Comparison of ENCODE assay signal across 22 mouse cellular contexts in genomic region chr10:102127340-102127739, GRCm38 (mm10).
"Had no signal": no experiment of that assay in that cellular context is flagged by ENCODE, and none has a peak within 500 bp of the region (broad histone marks: within the 10 kb centered on the region; RNA-seq: fewer than 3 reads in every experiment).

No protein-coding gene starts in this region.

- H3K36me3 ChIP-seq: liver, embryonic 15.5 days; lung, embryonic 15.5 days; midbrain, embryonic 10.5 days; midbrain, embryonic 12.5 days; neural tube, embryonic 13.5 days; neural tube, embryonic 15.5 days; stomach, embryonic 15.5 days had no signal

- ATAC-seq: liver, postnatal 0 days; lung, postnatal 0 days; midbrain, embryonic 16.5 days had no signal

- H3K4me1 ChIP-seq: liver, embryonic 15.5 days; lung, embryonic 15.5 days; midbrain, embryonic 10.5 days; midbrain, embryonic 12.5 days; neural tube, embryonic 13.5 days; neural tube, embryonic 15.5 days; stomach, embryonic 15.5 days had no signal

- H3K27ac ChIP-seq: liver, embryonic 15.5 days; lung, embryonic 15.5 days; macrophage; midbrain, embryonic 10.5 days; midbrain, embryonic 12.5 days; neural tube, embryonic 13.5 days; neural tube, embryonic 15.5 days; stomach, embryonic 15.5 days; stomach, postnatal 0 days had no signal

- H3K27me3 ChIP-seq: liver, embryonic 15.5 days; lung, embryonic 15.5 days; midbrain, embryonic 12.5 days; neural tube, embryonic 13.5 days; neural tube, embryonic 15.5 days; stomach, embryonic 15.5 days had no signal

- H3K4me3 ChIP-seq: liver, embryonic 15.5 days; lung, embryonic 15.5 days; midbrain, embryonic 10.5 days; midbrain, embryonic 12.5 days; myocyte; neural tube, embryonic 13.5 days; neural tube, embryonic 15.5 days; stomach, embryonic 15.5 days had no signal

- DNase-seq: liver, postnatal 0 days; lung, adult 2 months; lung, postnatal 14 days; lung, postnatal 36 days; midbrain, embryonic 14.5 days; right cerebral cortex, adult 18-20 months; right cerebral cortex, postnatal 25 days; thymus, adult 18-20 months; thymus, postnatal 14 days; thymus, postnatal 36 days had no signal
